Mouse (Mus musculus): ENCODE results near the gene Mief1.
A peak's percentile ranks its signal among the peaks of the same experiment; 100 is the strongest.

DNA sequence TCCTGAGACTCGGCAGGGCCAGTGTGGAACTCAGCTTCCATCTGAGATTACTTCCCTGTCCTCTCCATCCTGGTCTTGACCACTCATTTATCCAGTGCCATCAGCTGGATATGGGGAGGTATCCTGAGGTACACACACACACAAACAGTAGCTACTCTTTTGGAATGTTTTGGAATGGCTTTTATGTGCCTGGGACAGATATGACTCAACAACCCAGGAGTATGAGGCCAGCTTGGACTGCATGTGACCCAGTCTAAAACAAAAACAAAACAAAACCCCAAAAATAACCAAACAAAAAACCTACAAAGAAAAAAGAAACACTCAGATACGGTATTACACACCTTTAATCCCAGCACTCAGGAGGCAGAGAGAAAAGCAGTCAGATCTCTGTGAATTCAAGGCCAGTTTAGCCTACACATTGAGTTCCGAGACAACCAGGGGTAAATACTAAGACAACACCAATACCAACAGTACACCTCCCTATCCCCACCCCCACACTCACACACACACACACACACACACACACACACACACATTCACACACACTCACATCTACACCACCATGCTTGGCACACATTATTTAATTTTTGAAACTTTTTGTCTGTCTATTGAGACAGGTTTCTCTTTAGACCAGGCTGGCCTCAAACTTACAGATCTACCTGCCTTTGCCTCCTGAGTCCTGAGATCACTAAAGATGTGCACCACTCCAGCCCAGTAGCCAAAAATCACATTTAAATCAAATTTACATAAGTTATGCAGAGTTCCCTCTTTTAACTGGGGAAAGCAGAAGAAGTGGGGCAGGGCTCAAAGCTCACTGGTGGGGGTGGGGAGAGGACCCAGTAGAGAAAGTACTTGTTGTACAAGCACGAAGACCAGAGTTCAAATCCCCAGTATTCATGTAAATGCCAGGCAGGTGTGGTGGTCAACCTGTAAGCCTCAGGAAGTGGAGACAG, 13.8 kb upstream of the Mief1 start:
- TF ChIP-seq REST (IDR thresholded peaks at IDR 0.05; ENCODE audit: insufficient read depth, insufficient read length) (no peak), POLR2AphosphoS2 (IDR thresholded peaks at IDR 0.05; ENCODE audit: insufficient read length, low read depth) (no peak), POLR2A (IDR thresholded peaks at IDR 0.05; ENCODE audit: insufficient read length, low read depth) (no peak), CEBPB (IDR thresholded peaks at IDR 0.05; ENCODE audit: insufficient read depth, poor library complexity, severe bottlenecking) (0 out of 2 replicates have a peak, but pooled peaks have one; percentile 35), MYOG (IDR thresholded peaks at IDR 0.05; ENCODE audit: control insufficient read depth in 1 of 3, insufficient read depth in 1 of 3, insufficient read length in 2 of 3, low read depth in 2 of 3) (no peak), USF1 (IDR thresholded peaks at IDR 0.05; ENCODE audit: low read depth) (peak; percentile 75), MAX (IDR thresholded peaks at IDR 0.05; ENCODE audit: low read depth) (no peak), TCF12 (IDR thresholded peaks at IDR 0.05; ENCODE audit: insufficient read depth, poor library complexity, severe bottlenecking) (no peak)

Data from myocyte (in vitro differentiated cells).